Mouse (Mus musculus) lung, adult 2 months (tissue): ENCODE data around the gene Cd3d.

ENCODE experiments used
- CTCF ChIP-seq: fragments of 200-500 bp; IDR thresholded peaks from 2 replicates; pipeline ENCODE4 v1.5.1; 2011; ENCODE audit warnings: mild to moderate bottlenecking, low read length, control low read depth; ENCODE audit not compliant: insufficient read depth
- POLR2A ChIP-seq: fragments of 200-500 bp; IDR thresholded peaks from 2 replicates; pipeline ENCODE4 v1.6.1; 2011; ENCODE audit warnings: low read depth, mild to moderate bottlenecking, control low read depth, low read length, borderline replicate concordance; ENCODE audit errors: extremely low read depth

GRCm38 (mm10) chr9:44993268-44993667, 11.7 kb downstream of the Cd3d start:
- TF ChIP-seq CTCF (no peak), POLR2A (no peak)
